Mouse (Mus musculus): ENCODE measurements around the gene Kctd6.

Gene Kctd6

GRCm38 (mm10) chr14:8213803-8214224 lies at the start of gene Kctd6:
TSS of gene Kctd6 (plus strand) at chr14:8214140.
- DNase-seq (ENCODE audit: low spot score): peak; percentile 98

DNA sequence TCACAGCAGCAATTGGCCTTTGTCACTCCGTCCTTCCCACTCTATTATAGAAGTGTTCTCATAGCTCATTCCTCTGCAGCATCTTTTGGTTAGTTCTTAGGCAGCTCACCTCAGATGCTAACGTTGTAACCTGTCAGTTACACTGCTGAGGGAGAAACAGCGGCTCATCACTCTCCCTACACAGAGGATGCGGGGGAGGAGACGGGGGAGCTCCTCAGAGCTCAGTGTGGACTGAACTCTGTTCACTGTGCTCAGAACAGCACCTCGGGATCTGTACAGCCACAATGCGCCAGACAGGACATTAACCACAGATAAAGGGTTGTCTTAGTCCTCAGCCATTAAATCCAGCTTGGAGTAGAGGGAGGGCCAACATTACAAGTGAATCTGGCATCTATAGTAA lies 49.5 kb upstream of the Kctd6 start:
- DNase-seq (ENCODE audit: low spot score): no peak

DNA sequence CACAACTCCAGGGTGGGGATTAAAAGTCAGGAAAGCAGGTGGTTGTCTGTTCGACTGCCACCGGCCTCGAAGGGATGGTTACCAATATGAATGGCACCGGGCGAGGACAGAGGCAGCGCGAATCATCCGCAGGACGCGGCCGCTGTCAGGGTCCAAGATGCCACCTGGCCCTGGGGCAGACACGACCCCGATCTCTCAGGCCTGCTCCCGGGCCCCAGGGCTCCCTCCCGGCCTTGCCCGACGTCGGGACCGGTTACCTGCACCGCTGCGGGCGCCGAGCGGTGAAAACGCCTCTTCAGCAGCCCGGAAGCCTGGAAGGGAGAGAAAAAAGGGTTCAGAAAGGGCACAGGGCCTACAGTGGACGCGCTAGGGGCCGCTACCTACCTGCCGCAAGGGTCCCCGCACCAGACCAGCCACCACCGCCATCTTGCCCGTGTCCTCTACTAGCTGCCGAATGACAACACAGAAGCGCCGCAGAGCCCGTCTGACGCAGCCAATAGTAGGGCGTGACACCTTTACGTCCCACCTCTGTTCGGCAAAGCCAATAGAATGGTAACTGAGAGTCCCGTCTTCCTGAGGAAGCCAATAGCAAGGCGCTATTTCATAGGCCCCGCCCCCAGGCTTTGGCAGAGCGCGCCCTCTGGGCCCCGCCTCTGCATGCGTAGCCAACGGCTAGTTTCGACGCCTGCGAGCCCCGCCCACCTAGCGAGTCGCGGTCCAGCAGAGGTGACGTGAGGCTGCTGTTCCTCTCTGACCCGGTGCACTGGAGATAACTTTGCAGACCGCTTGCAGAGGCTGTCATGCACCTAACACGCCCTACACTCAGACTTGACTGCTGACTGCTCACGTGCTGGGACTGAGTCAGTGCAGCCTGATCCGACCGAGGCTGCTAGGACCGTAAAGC lies 41.2 kb upstream of the Kctd6 start, which contains the start of gene Pdhb:
Pdhb (minus strand) TSS at position 519 of the 904 bp plus-strand sequence.
- peak; percentile 100 for DNase-seq (ENCODE audit: low spot score)

DNA sequence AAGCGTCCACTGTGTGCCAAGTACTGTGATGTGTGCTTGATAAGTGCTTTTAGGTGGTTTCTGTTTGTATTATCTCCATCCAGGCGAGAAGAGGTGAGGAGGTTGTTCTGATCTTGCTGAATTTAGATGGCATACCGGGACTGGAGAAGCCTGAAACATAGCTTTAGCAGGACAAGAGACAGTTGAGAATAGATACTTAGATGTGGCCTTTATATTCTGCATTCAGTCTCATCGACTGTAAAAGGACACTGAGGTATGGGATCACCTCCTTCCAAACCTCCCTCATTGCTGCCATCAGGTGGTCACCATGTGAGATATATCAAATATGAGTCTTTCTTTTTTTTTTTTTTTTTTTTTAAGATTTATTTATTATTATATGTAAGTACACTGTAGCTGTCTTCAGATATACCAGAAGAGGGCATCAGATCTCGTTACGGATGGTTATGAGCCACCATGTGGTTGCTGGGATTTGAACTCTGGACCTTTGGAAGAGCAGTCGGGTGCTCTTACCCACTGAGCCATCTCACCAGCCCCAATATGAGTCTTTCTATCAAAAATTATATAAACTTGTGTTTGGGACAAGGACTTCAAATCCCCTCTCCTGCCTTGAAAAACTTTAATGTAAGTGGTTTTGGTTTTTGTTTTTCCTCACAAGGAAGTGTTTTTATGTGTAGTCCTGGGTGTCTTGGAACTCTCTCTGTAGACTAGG lies 40.2 kb upstream of the Kctd6 start:
- DNase-seq (ENCODE audit: low spot score): peak; percentile 54

GRCm38 (mm10) chr14:8174634-8175033 lies 39.3 kb upstream of the Kctd6 start:
- DNase-seq (ENCODE audit: low spot score): no peak

DNA sequence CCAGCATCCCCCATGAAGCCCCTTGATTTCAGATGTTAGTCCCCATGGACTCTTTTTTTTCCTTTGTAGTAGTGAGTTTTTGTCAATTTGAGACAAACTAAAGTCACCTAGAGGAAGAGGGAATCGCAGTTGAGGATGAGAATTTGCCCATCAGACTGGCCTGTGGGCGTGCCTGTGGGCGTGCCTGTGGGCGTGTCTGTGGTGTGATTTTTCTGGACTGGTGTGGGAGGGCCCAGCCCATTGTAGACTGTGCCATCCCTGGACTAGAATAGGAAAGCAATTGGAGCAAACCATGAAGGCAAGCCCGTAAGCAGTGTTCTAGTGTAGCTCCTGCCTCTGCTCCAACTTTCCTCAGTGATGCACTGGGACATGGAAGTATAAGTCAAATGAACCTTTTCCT lies 37.7 kb upstream of the Kctd6 start:
- DNase-seq (ENCODE audit: low spot score): peak; percentile 49

DNA sequence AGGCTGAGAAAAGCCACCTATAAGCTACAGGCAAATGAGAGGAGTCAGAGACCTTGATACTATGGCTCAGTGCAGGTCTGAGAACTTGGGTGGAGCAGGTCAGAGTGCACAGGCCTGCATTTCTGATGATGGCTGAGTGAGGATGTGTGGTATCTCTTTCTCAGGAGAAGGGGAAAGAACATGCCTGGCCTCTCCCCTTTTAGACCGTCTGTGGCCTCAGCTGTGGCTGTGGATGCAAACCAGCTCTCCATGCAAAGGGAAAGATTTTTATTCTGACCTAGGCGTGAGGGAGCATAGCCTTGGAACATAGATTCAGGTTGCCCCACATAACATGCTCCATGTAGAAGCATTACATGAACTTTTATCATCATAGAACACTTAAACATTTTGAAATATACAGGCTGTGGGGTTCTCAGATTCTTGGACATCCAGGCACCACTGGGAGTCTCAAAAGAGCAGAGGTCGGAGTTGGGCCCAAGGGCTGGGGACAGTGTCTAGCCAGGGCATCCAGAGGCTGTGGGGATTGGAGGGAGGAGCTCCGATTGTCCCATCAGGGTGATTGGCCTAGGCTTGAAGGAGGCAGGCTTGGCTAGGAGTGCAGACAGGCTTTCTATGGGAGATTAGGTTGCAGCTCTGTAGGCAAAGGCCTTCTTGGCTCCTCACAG lies 33.4 kb upstream of the Kctd6 start:
- no peak for DNase-seq (ENCODE audit: low spot score)

DNA sequence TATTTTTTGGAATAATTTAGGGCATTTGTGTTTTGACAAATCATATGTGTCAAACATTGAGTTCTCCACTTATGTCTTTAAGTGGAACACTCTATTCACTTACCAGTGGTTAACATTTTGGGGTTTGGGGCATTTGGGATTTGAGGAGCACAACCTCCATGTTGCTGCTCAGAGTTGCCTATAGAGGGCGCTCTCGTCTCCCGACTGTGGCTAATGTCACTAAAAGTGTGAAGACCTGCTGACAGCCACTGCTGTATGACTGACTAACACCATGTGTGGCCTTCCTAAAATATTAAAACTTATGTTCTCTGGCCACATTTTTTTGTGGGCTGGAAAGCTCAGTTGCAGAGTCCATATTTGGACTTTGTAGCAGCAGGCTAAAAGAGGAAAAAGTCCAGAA lies 30.6 kb upstream of the Kctd6 start:
- no peak for DNase-seq (ENCODE audit: low spot score)

- DNase-seq (ENCODE audit: low spot score): no peak
Observed at GRCm38 (mm10) chr14:8186278-8187045, 27.5 kb upstream of the Kctd6 start.

DNA sequence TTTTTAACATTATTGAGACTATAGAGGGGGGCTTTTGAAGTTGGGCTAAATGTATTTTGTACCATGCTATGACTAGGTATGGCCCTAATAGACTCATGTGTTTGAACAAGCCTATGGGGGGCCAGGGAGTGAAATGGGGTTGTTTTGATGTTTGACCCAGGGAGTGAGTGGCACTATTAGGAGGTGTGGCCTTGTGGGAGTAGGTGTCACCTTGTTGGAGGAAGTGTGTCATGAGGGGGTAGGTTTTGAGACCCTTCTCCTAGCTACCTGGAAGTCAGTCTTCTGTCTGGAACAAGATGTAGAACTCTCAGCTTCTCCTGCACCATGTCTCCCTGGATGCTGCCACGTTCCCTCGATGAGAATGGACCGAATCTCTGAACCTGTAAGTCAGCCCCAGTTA lies 23.4 kb upstream of the Kctd6 start:
- no peak for DNase-seq (ENCODE audit: low spot score)

DNA sequence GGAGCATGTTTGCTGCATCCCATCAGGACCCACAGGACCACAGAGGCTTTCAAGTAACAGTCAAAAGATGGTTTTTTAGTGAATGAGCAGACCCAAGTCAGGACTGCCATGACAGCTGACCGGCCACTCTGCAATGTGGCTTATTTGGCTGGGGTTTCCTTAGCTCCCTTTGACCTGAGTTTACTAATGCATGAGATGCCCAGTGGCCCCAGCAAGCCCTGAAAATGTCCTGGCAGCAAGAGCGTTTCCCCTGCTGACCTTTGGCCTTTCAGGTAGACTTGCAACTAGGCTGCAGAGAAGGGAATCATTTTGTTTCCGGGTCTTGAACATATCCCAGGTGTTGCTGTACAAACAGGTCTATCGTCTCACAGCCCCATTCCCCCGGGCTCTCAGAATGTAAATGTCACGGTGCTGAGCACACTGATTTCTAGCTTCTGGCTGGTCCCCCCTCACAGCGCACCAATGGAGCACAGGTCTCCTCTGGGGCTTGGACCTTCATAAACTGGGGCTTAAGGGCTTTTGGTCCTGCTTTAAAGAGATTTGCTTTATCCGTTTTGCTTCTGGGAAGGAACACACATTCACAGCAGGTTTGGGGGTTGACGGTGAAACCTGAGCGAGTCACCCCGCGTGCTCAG lies 22.5 kb upstream of the Kctd6 start:
- no peak for DNase-seq (ENCODE audit: low spot score)

- DNase-seq (ENCODE audit: low spot score): no peak
Observed at GRCm38 (mm10) chr14:8192727-8193126, 21.2 kb upstream of the Kctd6 start.

GRCm38 (mm10) chr14:8200769-8201168 lies 13.2 kb upstream of the Kctd6 start:
- DNase-seq (ENCODE audit: low spot score): no peak

GRCm38 (mm10) chr14:8201715-8202114 lies 12.2 kb upstream of the Kctd6 start:
- no peak for DNase-seq (ENCODE audit: low spot score)

DNA sequence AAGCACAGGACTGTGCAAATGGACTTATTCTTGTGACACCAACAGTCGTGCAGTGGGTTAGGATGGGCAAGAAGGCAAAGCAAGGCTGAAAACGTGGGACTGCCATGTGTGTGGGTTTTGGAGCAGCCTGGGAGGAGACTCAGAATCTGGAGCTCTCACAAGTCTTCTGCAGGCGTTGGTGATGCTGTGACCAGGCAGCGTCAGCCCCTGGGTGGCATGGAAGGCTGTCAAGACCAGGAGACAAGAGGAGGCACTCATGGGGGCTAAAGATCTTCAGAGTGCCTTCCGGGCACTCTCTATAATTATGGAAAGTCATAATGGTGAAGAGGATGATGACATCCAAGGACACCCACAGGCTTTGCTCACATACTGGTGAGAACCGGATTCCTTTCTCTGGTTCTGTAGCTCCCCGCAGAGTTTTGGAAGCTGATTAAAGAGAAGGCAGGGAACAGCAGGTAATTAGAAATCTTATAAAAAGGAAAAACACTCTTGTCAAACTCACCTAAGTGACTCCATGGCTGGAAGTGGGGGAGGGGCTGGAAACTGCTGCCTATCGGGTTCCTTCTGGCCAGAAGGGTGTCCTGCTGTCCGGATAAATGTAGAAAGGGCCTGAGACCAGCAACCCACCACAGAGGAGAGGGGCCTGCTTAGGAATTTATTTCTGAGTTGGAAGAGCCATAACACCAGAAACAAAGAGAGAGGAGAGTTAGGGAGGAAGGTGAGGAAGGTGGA lies 7.6 kb upstream of the Kctd6 start:
- no peak for DNase-seq (ENCODE audit: low spot score)

GRCm38 (mm10) chr14:8207105-8207504 lies 6.8 kb upstream of the Kctd6 start:
- peak; percentile 45 for DNase-seq (ENCODE audit: low spot score)

GRCm38 (mm10) chr14:8207543-8207942 lies 6.4 kb upstream of the Kctd6 start:
- DNase-seq (ENCODE audit: low spot score): no peak

GRCm38 (mm10) chr14:8208876-8209275 lies 5.1 kb upstream of the Kctd6 start:
- no peak for DNase-seq (ENCODE audit: low spot score)

- DNase-seq (ENCODE audit: low spot score): no peak
Observed at GRCm38 (mm10) chr14:8209896-8210295, 4.0 kb upstream of the Kctd6 start.

- no peak for DNase-seq (ENCODE audit: low spot score)
Observed at GRCm38 (mm10) chr14:8212996-8213395, 944 bp upstream of the Kctd6 start.
